Mouse (Mus musculus) hindbrain, postnatal 0 days (tissue): ENCODE data around the gene Mknk1. TPM values are rescaled to one million over a fixed set of nuclear protein-coding genes. Genes with fewer than 3 reads are reported as not detected.
A peak's percentile ranks its signal among the peaks of the same experiment; 100 is the strongest.

Experiments
- ATAC-seq: fragments of 200-750 bp; cut with Nextera tagmentation; 2 replicates; pipeline ENCODE4 v1.8.0; 2017; ENCODE audit warnings: mild to moderate bottlenecking, moderate TSS enrichment, moderate library complexity
- DNase-seq: peaks from one replicate; pipeline ENCODE4 v3.0.0-alpha.2; 2015; ENCODE audit warnings: low spot score
- H3K27ac ChIP-seq: fragments of 300-500 bp; sonication (generic); 2 replicates; pipeline ENCODE4 v1.5.1; 2014; ENCODE audit warnings: mild to moderate bottlenecking
- H3K27me3 ChIP-seq: fragments of 300-500 bp; sonication (generic); 2 replicates; pipeline ENCODE4 v1.6.1; 2014; ENCODE audit warnings: low read length, mixed read lengths; ENCODE audit not compliant: insufficient read depth
- H3K36me3 ChIP-seq: fragments of 300-500 bp; sonication (generic); 2 replicates; pipeline ENCODE4 v1.6.1; 2014; ENCODE audit warnings: low read length, mixed read lengths; ENCODE audit not compliant: insufficient read depth
- H3K4me1 ChIP-seq: fragments of 300-500 bp; sonication (generic); 2 replicates; pipeline ENCODE4 v1.6.1; 2014; ENCODE audit warnings: antibody characterized with exemption, low read length, mixed read lengths; ENCODE audit not compliant: insufficient read depth
- H3K4me2 ChIP-seq: fragments of 300-500 bp; sonication (generic); 2 replicates; pipeline ENCODE4 v1.6.1; 2014; ENCODE audit warnings: low read depth, mild to moderate bottlenecking, low read length, moderate library complexity, mixed read lengths
- H3K4me3 ChIP-seq: fragments of 300-500 bp; sonication (generic); 2 replicates; pipeline ENCODE4 v1.5.1; 2014; ENCODE audit warnings: low read length
- H3K9ac ChIP-seq: fragments of 300-500 bp; sonication (generic); replicated peaks from 2 replicates; pipeline ENCODE4 v1.6.1; 2014; ENCODE audit warnings: mild to moderate bottlenecking, low read length, moderate library complexity, mixed read lengths
- H3K9me3 ChIP-seq: fragments of 300-500 bp; sonication (generic); 2 replicates; pipeline ENCODE4 v1.6.1; 2016; ENCODE audit warnings: low read length, mixed read lengths
- CTCF ChIP-seq: IDR thresholded peaks from 2 replicates; pipeline ENCODE4 v1.5.1; 2016; ENCODE audit warnings: antibody characterized with exemption, control low read depth, low read depth
- WGBS: fragments of 180-500 bp; shearing (Covaris S2); extraction: QIAGEN DNeasy Blood & Tissue Kit; methylation state at CpG from one replicate; pipeline ENCODE4 v1.1.7; 2014; 5-methylcytosine and 5-hydroxymethylcytosine counted together
- polyA plus RNA-seq: library from polyadenylated mRNA; unstranded; fragments of >200 nt; fragmentation: Nextera tagmentation; extraction: Ambion mirVana; gene quantifications from 2 replicates; pipeline ENCODE4 v1.2.1, GENCODE M21; 2015
- total RNA-seq: library from RNA; depleted of rRNA; stranded (reverse); fragments of >200 nt; gene quantifications from 2 replicates; pipeline ENCODE4 v1.2.3, GENCODE M21; 2014

Mknk1 gene
- total and polyA plus RNA-seq, 2 experiments from 2014 or later, result 18.4 to 24.5 TPM

- 1% methylated on average over 56 of the region's 56 CpGs for WGBS
- peak overlapping the region; percentile 36 for H3K4me3 ChIP-seq
- H3K27ac ChIP-seq, result no peak overlapping the region
- peaks cover 9% of the 10 kb centered on the region; the same call in 1 of the 2 replicates for H3K4me1 ChIP-seq
- TF ChIP-seq CTCF, result peak; percentile 40
- DNase-seq (peak; percentile 39), ATAC-seq (peak; percentile 66)
- H3K9me3 ChIP-seq, result no peaks in the 10 kb centered on the region
- peaks cover 30% of the 10 kb centered on the region for H3K27me3 ChIP-seq
- peak overlapping the region; percentile 31; the same call in 1 of the 2 replicates for H3K9ac ChIP-seq
- H3K4me2 ChIP-seq, result peak overlapping the region; percentile 69
- no peaks in the 10 kb centered on the region for H3K36me3 ChIP-seq
Observed at GRCm38 (mm10) chr4:115897901-115898631, 59.1 kb downstream of the Mknk1 start.

DNA sequence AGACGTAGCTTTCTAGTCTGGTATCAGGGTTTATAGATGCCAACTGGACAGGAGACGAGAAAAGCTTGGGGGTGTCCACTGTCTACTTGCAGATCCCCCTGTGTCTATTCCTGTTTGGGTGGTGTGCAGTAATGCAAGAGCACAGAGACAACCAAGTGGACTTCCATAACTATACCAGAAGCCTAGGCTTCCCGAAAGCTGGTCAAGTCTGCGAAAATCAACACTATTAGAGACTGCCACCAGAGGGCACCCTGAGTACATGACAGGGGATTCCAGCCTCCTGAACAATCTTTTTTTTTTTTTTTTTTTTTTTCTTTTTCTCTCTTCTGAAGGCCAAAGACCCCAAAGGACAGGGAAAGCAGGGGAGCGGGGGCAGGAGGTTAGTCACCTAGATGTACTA, 63.8 kb downstream of the Mknk1 start:
- 0 out of 2 replicates have a peak, but pooled peaks have one; percentile 18 for ATAC-seq

DNA sequence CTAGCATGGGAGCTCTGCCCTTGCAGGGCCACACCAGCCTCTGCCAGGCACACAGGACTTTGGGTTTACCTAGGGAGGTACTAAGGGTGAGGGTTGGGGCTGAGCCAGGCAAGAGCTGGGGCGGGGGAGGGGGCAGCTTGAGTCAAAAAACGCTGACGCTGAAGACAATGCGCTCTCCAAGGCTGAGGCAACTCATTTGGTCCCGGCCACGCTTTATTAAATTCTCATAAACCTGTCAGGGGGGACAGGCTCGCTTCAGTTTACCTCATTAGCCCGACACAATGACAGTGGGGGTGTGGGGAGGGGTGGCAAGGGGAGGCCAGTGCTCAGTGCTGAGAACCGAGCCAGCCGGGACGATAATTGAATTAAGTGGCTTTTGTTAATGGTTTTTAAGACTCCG, 65.4 kb downstream of the Mknk1 start:
- Histone ChIP-seq H3K4me2 (no peak overlapping the region), H3K9ac (no peak overlapping the region), H3K27ac (no peak overlapping the region), H3K36me3 (no peaks in the 10 kb centered on the region), H3K4me3 (no peak overlapping the region), H3K9me3 (no peaks in the 10 kb centered on the region), H3K4me1 (no peaks in the 10 kb centered on the region), H3K27me3 (0 out of 2 replicates have a peak, but pooled peaks cover 18% of the 10 kb centered on the region)
- DNase-seq, result peak; percentile 40
- ATAC-seq, result no peak
- TF ChIP-seq CTCF, result no peak
- 12% methylated on average over 12 of the region's 12 CpGs for WGBS

More for the DNA sequence above, 63.8 kb downstream of the Mknk1 start:
- H3K9me3 ChIP-seq, result no peaks in the 10 kb centered on the region
- no peaks in the 10 kb centered on the region for H3K36me3 ChIP-seq
- WGBS, result 22% methylated on average over 5 of the region's 5 CpGs
- DNase-seq, result peak; percentile 91
- peaks cover 27% of the 10 kb centered on the region; the same call in 1 of the 2 replicates for H3K27me3 ChIP-seq
- no peak overlapping the region for H3K4me3 ChIP-seq
- H3K4me1 ChIP-seq, result peaks cover 6% of the 10 kb centered on the region; the same call in 1 of the 2 replicates
- peak; percentile 87 for TF ChIP-seq CTCF
- no peak overlapping the region for H3K9ac ChIP-seq
- H3K4me2 ChIP-seq, result no peak overlapping the region
- H3K27ac ChIP-seq, result no peak overlapping the region

- no peaks in the 10 kb centered on the region for H3K4me1 ChIP-seq
- no peak overlapping the region for H3K4me3 ChIP-seq
- ATAC-seq (peak; percentile 55), DNase-seq (peak; percentile 59)
- H3K27me3 ChIP-seq, result 0 out of 2 replicates have a peak, but pooled peaks cover 18% of the 10 kb centered on the region
- H3K36me3 ChIP-seq, result no peaks in the 10 kb centered on the region
- no peak overlapping the region for H3K9ac ChIP-seq
- H3K9me3 ChIP-seq, result no peaks in the 10 kb centered on the region
- no peak overlapping the region for H3K4me2 ChIP-seq
- 10% methylated on average over 7 of the region's 7 CpGs for WGBS
- TF ChIP-seq CTCF, result no peak
- H3K27ac ChIP-seq, result no peak overlapping the region
Observed at GRCm38 (mm10) chr4:115905701-115906100, 66.7 kb downstream of the Mknk1 start.

DNA sequence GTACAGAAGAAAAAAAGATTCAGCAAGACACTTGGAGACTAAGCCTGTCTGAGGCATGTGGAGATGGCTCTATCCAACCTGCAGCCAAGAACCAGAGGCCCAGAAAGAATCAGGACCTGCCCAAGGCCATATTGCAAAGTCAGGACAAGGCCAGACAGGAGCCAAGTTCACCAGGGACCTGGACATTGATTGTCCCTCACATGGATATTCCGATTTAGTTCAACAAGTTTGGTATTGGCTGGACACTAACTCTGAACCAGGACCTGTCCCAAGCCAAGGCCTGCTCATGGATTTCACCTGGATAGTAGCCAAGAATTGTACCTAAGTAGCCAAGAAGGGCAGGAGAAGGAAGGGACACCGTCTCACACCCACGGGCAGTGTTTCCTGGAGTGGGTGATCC, 67.8 kb downstream of the Mknk1 start:
- DNase-seq, result no peak
- Histone ChIP-seq H3K4me3 (no peak overlapping the region), H3K4me2 (no peak overlapping the region), H3K9me3 (no peaks in the 10 kb centered on the region), H3K27me3 (0 out of 2 replicates have a peak, but pooled peaks cover 18% of the 10 kb centered on the region), H3K9ac (no peak overlapping the region), H3K36me3 (no peaks in the 10 kb centered on the region), H3K27ac (no peak overlapping the region), H3K4me1 (no peaks in the 10 kb centered on the region)
- no peak for TF ChIP-seq CTCF
- 83% methylated on average over 3 of the region's 3 CpGs for WGBS
- no peak for ATAC-seq

DNA sequence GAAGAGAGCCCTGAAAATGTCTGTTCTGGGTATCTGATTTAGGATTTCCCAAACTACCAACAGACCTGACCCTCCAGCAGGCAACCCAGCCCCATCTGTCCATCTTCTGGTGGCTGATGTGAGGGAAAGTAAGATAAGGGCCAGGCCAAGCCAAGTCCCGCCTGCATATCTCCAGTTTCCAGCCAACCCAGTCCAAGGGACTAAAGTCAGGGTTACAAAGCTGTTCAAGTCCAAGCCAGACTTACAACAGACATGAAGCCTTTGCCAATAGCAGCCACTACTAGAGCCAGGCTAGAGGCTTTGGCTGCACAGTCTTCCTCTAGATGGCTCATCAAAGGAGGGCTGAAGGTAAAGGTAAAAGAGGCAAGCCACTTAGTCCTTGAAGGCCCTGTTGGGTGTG, 69.0 kb downstream of the Mknk1 start:
- Histone ChIP-seq H3K9me3 (no peaks in the 10 kb centered on the region), H3K27me3 (0 out of 2 replicates have a peak, but pooled peaks cover 11% of the 10 kb centered on the region), H3K4me3 (no peak overlapping the region), H3K9ac (no peak overlapping the region), H3K4me1 (no peaks in the 10 kb centered on the region), H3K36me3 (no peaks in the 10 kb centered on the region), H3K4me2 (no peak overlapping the region), H3K27ac (no peak overlapping the region)
- WGBS, result 59% methylated on average over 1 of the region's 1 CpGs
- ATAC-seq, result no peak
- no peak for TF ChIP-seq CTCF
- DNase-seq, result no peak

DNA sequence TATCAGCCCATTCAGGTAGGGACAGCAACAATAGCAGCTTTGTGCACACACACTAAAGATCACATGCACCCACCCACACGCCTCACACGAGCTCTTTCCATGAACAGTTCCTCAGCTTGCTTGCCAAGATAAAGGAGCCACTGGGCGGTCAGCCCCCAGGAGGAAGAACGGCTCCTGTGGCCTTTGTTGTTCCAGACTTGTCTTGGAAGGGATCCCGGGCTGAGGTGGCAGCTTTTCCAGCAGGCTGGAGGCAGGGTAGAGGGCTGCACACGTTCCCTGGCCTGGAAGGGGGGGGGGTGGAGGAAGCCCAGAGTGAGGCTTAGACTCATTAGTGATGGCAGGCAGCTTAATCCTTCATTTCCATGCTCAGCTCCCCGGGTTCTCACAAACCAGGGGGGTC, 69.6 kb downstream of the Mknk1 start:
- whole genome bisulfite sequencing, result 10% methylated on average over 7 of the region's 7 CpGs
- Histone ChIP-seq H3K27me3 (0 out of 2 replicates have a peak, but pooled peaks cover 11% of the 10 kb centered on the region), H3K9me3 (no peaks in the 10 kb centered on the region), H3K4me2 (no peak overlapping the region), H3K4me3 (no peak overlapping the region), H3K9ac (no peak overlapping the region), H3K36me3 (no peaks in the 10 kb centered on the region), H3K4me1 (no peaks in the 10 kb centered on the region), H3K27ac (no peak overlapping the region)
- ATAC-seq (peak; percentile 66; the same call in 1 of the 2 replicates), DNase-seq (peak; percentile 68)
- no peak for TF ChIP-seq CTCF
